Mouse (Mus musculus): ENCODE data around the gene Ghrh. TPM values are rescaled to one million over a fixed set of nuclear protein-coding genes. Genes with fewer than 3 reads are reported as not detected.
A peak's percentile ranks its signal among the peaks of the same experiment; 100 is the strongest.

Gene Ghrh
- polyA plus RNA-seq, 1 experiment from 2014 or later, result not detected

DNA sequence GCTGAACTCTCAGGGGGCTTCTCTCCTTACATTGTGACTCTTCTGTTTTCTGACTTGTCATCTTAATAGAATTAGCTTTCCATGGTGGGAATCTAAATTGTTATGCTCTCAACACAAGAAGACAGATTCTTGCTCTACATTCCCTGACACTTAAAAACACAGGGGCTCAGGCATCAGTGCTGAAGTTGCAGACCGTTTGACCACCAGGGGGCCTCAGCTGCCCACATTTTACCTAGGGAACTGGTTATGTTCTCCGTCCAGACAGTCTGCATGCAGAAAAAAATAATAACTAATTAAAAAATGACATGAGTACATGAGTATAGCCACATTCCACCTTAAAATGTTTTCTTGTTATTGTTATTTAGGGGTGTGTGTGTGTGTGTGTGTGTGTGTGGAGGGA lies 55.2 kb downstream of the Ghrh start:
- H3K27ac ChIP-seq, result no peak overlapping the region
- no peak overlapping the region for H3K4me3 ChIP-seq
- 43% methylated on average over 2 of the region's 2 CpGs for WGBS
- H3K36me3 ChIP-seq, result peaks cover 100% of the 10 kb centered on the region
- H3K4me1 ChIP-seq, result no peaks in the 10 kb centered on the region
- peak; percentile 72 for DNase-seq (ENCODE audit: low spot score)
- H3K27me3 ChIP-seq (ENCODE audit: low read depth, poor library complexity, severe bottlenecking), result no peaks in the 10 kb centered on the region
- no peaks in the 10 kb centered on the region for H3K9me3 ChIP-seq (replicated peaks)

GRCm38 (mm10) chr2:157288996-157289395 lies 58.3 kb downstream of the Ghrh start:
- Histone ChIP-seq H3K4me1 (no peaks in the 10 kb centered on the region), H3K9me3 (replicated peaks) (no peaks in the 10 kb centered on the region), H3K36me3 (peaks cover 100% of the 10 kb centered on the region), H3K27ac (no peak overlapping the region), H3K4me3 (no peak overlapping the region), H3K27me3 (ENCODE audit: low read depth, poor library complexity, severe bottlenecking) (no peaks in the 10 kb centered on the region)
- DNase-seq (ENCODE audit: low spot score), result no peak
- WGBS, result 96% methylated on average over 5 of the region's 5 CpGs

DNA sequence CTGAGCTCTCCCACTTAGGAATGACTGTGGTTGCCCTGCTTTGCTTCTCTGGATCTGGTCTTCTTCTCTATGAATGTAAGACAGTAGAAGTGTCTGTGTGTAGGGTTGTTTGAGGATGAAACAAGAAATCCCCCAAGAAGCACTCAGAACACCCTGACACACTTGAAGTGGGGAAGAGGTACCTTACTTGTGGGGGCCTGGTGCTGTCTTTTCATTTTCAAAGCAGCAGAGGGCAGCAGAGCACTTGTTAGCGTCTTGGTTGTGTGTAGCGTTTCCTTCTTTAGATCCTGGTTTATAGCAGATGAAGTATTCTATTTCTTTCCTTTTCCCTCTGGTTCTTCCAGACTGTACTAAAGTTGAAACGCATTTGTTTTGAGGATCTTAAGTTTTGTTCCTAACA lies 59.8 kb downstream of the Ghrh start:
- no peak for DNase-seq (ENCODE audit: low spot score)
- no peaks in the 10 kb centered on the region for H3K27me3 ChIP-seq (ENCODE audit: low read depth, poor library complexity, severe bottlenecking)
- H3K9me3 ChIP-seq (replicated peaks), result no peaks in the 10 kb centered on the region
- no peak overlapping the region for H3K27ac ChIP-seq
- peaks cover 100% of the 10 kb centered on the region for H3K36me3 ChIP-seq
- H3K4me1 ChIP-seq, result no peaks in the 10 kb centered on the region
- no peak overlapping the region for H3K4me3 ChIP-seq
- 46% methylated on average over 3 of the region's 3 CpGs for WGBS

DNA sequence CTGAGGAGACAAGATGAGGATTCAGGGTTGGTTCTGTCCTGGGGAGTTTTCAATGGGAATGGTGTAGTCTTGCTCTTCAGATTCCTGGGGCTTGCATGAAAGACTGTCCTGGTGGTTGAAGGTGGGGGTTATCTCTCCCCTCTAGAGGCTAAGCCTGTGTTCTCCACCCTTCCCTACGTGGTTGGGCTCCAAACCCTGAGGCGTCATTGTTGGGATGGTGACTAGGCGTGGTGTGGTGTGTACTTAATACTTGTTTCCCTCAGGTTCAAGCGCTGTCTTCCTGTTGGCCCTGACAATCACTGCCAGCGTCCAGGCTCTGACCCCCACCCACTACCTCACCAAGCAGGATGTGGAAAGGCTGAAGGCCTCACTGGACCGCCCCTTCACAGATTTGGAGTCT lies 64.0 kb downstream of the Ghrh start:
- WGBS, result 93% methylated on average over 6 of the region's 6 CpGs
- no peak overlapping the region for H3K27ac ChIP-seq
- no peak for DNase-seq (ENCODE audit: low spot score)
- peaks cover 70% of the 10 kb centered on the region for H3K36me3 ChIP-seq
- no peaks in the 10 kb centered on the region for H3K9me3 ChIP-seq (replicated peaks)
- H3K27me3 ChIP-seq (ENCODE audit: low read depth, poor library complexity, severe bottlenecking), result no peaks in the 10 kb centered on the region
- peaks cover 14% of the 10 kb centered on the region for H3K4me1 ChIP-seq
- H3K4me3 ChIP-seq, result no peak overlapping the region

Other genes with a start within 250 kb of the Ghrh start
- gene Samhd1, start 212.2 kb downstream of the Ghrh start, polyA plus RNA-seq (2016; fragmentation: Nextera tagmentation; extraction: Ambion mirVana), result 24.0 and 27.3 TPM in 2 replicates
- gene Rbl1, start 143.0 kb downstream of the Ghrh start, polyA plus RNA-seq (2016; fragmentation: Nextera tagmentation; extraction: Ambion mirVana), result 16.6 and 23.8 TPM in 2 replicates
- gene Rpn2, start 68.5 kb downstream of the Ghrh start, polyA plus RNA-seq (2016; fragmentation: Nextera tagmentation; extraction: Ambion mirVana), result 284 and 290 TPM in 2 replicates
- 0.58 and 0.66 TPM in 2 replicates for gene Mroh8, start 68.0 kb downstream of the Ghrh start, polyA plus RNA-seq (2016; fragmentation: Nextera tagmentation; extraction: Ambion mirVana)
- gene Manbal, start 20.1 kb upstream of the Ghrh start, polyA plus RNA-seq (2016; fragmentation: Nextera tagmentation; extraction: Ambion mirVana), result 70.0 and 70.9 TPM in 2 replicates
- 21.7 and 26.2 TPM in 2 replicates for gene Src, start 70.9 kb upstream of the Ghrh start, polyA plus RNA-seq (2016; fragmentation: Nextera tagmentation; extraction: Ambion mirVana)
- 2,112 and 2,427 TPM in 2 replicates for gene Nnat, start 212.6 kb upstream of the Ghrh start, polyA plus RNA-seq (2016; fragmentation: Nextera tagmentation; extraction: Ambion mirVana)
- gene Blcap, start 223.8 kb upstream of the Ghrh start, polyA plus RNA-seq (2016; fragmentation: Nextera tagmentation; extraction: Ambion mirVana), result 58.0 and 66.9 TPM in 2 replicates

Measured in limb, embryonic 10.5 days (tissue).